Mouse (Mus musculus) cerebellum, postnatal 10 days (tissue): ENCODE measurements around the gene Tas2r108.
A peak's percentile ranks its signal among the peaks of the same experiment; 100 is the strongest.

Experiments used
- DNase-seq, 2 experiments: peaks; one replicate each; pipeline ENCODE4 v3.0.0; 2021; ENCODE audit warnings: mixed read lengths in 2 of 2

Gene Tas2r108

GRCm38 (mm10) chr6:40493229-40493628 is at the start of gene Tas2r108:
Gene Tas2r108, plus strand, starts transcription at chr6:40493529.
- DNase-seq = no peak

DNA sequence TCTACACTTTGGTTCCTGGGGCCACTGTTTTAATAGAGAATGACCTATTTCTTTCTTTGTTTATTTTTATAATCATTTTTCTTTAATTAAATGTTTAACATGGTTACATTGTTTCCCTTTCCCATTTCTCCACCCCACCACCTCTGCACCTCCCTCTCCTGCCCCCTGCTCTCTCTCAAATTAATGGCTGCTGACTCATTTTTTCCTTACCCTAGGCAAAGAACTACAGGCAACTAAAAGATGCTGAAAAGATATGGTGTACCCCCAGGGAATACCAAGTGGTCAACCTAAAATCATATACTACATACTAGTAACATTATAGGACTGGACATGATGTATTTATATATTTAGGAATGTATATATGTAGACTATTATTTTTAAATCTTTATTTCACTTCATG is 44.7 kb upstream of the Tas2r108 start:
- DNase-seq = no peak

DNA sequence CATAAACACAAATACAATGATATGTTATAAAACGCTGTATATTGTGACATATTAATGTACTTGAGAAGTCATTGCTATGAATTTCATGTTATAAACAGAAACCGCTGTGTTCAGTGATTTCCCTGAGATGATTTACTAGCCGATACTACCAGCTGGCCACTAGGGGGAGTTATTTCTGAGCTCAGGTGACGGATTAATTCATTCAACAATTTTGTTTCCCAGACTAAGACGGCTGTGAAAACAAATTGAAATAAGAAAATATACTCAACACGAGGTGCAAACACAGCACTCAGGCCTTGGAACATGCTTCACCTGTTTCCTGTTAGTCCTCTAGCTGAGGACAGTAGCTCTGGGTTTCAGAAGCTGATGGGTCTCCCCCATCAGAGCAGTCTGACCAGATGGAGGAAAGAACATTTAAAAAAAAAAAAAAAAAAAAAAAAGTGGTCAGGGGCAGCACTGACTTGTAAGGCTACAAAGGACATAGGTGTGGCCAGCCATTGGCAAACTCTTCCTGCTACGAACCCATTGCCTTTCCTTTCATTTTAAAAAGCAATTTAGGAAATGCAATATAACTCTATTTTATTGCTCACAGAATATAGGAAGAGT is 38.8 kb upstream of the Tas2r108 start:
- peak; percentile 34 to 66 for DNase-seq

GRCm38 (mm10) chr6:40465710-40466109 is 27.6 kb upstream of the Tas2r108 start:
- DNase-seq = peak in 1 of 2 experiments; percentile 24

DNA sequence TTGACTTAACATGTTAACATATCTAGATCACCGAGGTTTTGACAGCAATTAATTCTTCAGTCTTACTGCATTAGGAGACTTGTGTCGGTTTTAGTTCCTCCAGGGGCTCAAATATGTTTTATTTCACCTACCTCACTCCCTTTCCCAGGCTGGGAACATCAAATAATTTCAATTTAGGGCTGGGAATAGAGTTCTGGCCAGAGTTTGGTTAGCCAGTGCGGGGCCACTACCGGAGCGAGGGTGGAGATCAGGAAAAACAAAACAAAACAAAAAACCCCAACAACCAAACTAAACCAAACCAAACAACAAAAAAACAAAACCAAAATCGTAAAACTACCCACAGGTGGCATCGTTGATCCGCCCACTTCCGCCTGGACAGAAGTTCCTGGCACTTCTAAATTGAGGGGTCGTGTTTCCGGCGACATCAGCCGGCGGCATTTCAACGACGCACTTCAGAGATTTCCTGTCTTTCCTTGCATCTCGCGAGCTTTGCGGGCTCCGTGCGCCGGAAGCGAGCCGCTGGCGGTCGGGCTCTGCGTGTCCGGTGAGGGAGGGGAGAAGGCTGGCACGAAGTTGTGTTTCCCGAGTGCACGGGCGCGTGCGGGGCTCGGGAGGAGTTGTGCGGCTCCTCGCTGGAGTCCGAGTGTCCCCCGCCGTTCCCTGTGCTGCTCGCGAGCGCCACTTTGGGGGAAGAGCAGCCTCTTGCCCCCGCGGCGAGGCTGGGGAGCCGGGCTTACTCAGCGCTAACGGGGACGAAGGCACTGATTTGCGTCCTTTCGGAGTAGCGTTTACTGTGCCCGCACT is 22.2 kb upstream of the Tas2r108 start, which contains the start of gene Ssbp1:
Gene Ssbp1, plus strand, starts transcription at position 437 of the 804 bp plus-strand sequence.
- peak; percentile 94 to 95 for DNase-seq

- no peak for DNase-seq
These were observed 21.7 kb upstream of the Tas2r108 start for GRCm38 (mm10) chr6:40471720-40472010.

- DNase-seq = no peak
These were observed 17.2 kb upstream of the Tas2r108 start for GRCm38 (mm10) chr6:40476132-40476531.

DNA sequence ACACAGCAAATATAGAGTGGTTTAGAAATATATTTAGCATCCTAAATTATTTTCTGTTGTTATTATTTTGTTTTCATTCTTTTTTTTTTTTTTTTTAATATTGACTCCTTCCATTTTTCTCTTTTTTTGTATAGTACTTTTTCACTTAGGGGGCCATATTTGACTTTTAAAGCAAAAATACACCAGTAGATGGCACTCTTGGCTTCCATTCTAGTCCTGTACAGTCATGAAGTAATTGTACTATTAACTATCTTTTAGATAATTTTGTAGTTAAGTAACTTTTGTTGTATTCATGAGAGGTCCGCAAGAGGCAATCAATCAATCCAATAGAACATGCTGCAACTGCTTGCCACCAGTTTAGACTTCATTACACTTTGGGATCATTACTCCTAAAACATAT is 13.6 kb upstream of the Tas2r108 start:
- DNase-seq = peak; percentile 9 to 44

DNA sequence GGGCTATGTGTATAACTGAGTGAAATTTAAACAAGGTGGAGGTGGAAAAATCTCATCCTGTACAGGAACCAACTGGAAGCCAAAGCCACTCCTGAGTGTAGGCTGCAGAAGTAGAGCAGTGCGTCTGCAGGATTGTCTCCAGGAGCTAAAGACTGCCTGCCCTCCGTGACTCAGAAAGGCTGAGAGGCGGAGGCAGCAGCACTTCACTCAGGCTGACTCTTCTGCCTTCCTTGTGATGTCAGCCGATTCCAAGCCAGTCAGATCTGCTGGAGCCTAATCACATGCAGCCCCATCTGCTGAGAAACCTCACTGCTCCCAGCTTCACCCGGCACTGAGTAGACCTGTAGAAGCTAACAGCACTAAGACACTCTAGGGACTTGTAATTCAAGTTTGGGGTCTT is 11.0 kb upstream of the Tas2r108 start:
- no peak for DNase-seq

GRCm38 (mm10) chr6:40490933-40491332 is 2.4 kb upstream of the Tas2r108 start, which contains the start of gene Tas2r137:
Gene Tas2r137, plus strand, starts transcription at chr6:40491233.
- DNase-seq = no peak

DNA sequence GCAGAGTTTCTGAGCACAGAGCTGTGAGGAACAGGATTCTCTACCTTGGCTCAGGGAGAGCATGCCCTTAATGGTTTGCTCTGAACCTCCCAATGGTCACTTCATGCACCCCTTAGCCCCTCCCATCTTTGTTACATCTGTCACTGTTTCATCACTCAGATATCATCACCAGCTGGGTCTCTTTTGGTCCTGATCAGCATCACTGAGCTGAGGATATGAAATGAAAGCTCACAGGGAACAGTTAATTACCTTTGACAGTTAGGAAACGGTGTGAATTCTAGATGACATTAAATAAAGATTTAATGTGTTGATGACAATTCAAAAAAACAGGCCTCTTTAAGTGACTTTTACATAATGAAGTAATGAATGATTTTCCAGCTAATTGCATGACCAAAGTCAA is 26.1 kb downstream of the Tas2r108 start, which contains the start of gene Prss37:
Gene Prss37, minus strand, starts transcription at position 101 of the 400 bp plus-strand sequence.
- DNase-seq = no peak
